Mouse (Mus musculus): Measurements from ENCODE around the gene Igdcc3. TPM values are rescaled to one million over a fixed set of nuclear protein-coding genes. Genes with fewer than 3 reads are reported as not detected.

Gene Igdcc3
- total and polyA plus RNA-seq, 3 experiments: 0.21 to 0.26 TPM; not detected in 1

GRCm38 (mm10) chr9:65234734-65235133, 93.7 kb downstream of the Igdcc3 start:
- TF ChIP-seq NELFE (IDR thresholded peaks at IDR 0.05; ENCODE audit: low read depth, low read length): no peak
- TF ChIP-seq ETS1 (conservative IDR thresholded peaks at IDR 0.05; ENCODE audit: low read depth, low read length): no peak
- in situ Hi-C loops (cut with MboI; ENCODE audit: low pct_ligation_motif_present, low pct_unique_long_range_greater_than_20kb, low sequenced_read_pairs): no loop called here
- Histone ChIP-seq H3K36me3 (replicated peaks in 1 of 2; ENCODE audit: control insufficient read depth in 1 of 2, insufficient read depth in 1 of 2, low read length in 1 of 2) (peaks cover 3 to 4% of the 10 kb centered on the region in 2 experiments), H3K79me2 (replicated peaks; ENCODE audit: control insufficient read depth, extremely low read depth, insufficient read depth, poor library complexity, severe bottlenecking) (no peaks in the 10 kb centered on the region), H3K27me3 (replicated peaks) (no peaks in the 10 kb centered on the region), H3K9me3 (replicated peaks; ENCODE audit: low read length) (no peaks in the 10 kb centered on the region), H3K4me3 (replicated peaks in 1 of 3; ENCODE audit: low read depth in 2 of 3, low read length in 2 of 3, poor library complexity in 1 of 3) (no peak overlapping the region), H3K4me2 (ENCODE audit: insufficient read depth, low read depth, poor library complexity, severe bottlenecking) (no peak overlapping the region), H3K4me1 (ENCODE audit: control insufficient read depth in 1 of 2, insufficient read depth in 2 of 2) (peaks cover 6 to 13% of the 10 kb centered on the region in 2 experiments), H3K27ac (ENCODE audit: insufficient read depth, low read depth) (no peak overlapping the region), H3K9ac (ENCODE audit: insufficient read depth, low read depth) (no peak overlapping the region)
- dilution Hi-C loops (cut with MboI; ENCODE audit: extremely low pct_ligation_motif_present, extremely low pct_unique_long_range_greater_than_20kb, low sequenced_read_pairs): no loop called here
- no peak for DNase-seq (ENCODE audit: extremely low read depth)

Other genes with a start within 250 kb of the Igdcc3 start
- under 0.01 and 0.04 TPM in 2 replicates for gene Slc24a1, start 189.6 kb upstream of the Igdcc3 start, total RNA-seq (2012; rRNA removed)
- not detected in 2 replicates for gene Slc24a1, start 189.6 kb upstream of the Igdcc3 start, total RNA-seq (2014; rRNA removed)
- 0.05 and 0.11 TPM in 2 replicates for gene Slc24a1, start 189.6 kb upstream of the Igdcc3 start, polyA plus RNA-seq (2012; ENCODE audit: insufficient read length, low read depth)
- 30.1 and 38.2 TPM in 2 replicates for gene Ints14, start 180.3 kb upstream of the Igdcc3 start, total RNA-seq (2012; rRNA removed)
- gene Ints14, start 180.3 kb upstream of the Igdcc3 start, total RNA-seq (2014; rRNA removed): 51.9 and 52.9 TPM in 2 replicates
- 55.8 and 58.2 TPM in 2 replicates for gene Ints14, start 180.3 kb upstream of the Igdcc3 start, polyA plus RNA-seq (2012; ENCODE audit: insufficient read length, low read depth)
- gene Hacd3, start 119.5 kb upstream of the Igdcc3 start, total RNA-seq (2012; rRNA removed): 30.4 and 36.5 TPM in 2 replicates
- 68.7 and 72.7 TPM in 2 replicates for gene Hacd3, start 119.5 kb upstream of the Igdcc3 start, total RNA-seq (2014; rRNA removed)
- gene Hacd3, start 119.5 kb upstream of the Igdcc3 start, polyA plus RNA-seq (2012; ENCODE audit: insufficient read length, low read depth): 36.9 and 41.5 TPM in 2 replicates
- gene Dpp8, start 108.8 kb upstream of the Igdcc3 start, total RNA-seq (2012; rRNA removed): 35.3 and 36.0 TPM in 2 replicates
- gene Dpp8, start 108.8 kb upstream of the Igdcc3 start, total RNA-seq (2014; rRNA removed): 39.9 and 44.0 TPM in 2 replicates
- gene Dpp8, start 108.8 kb upstream of the Igdcc3 start, polyA plus RNA-seq (2012; ENCODE audit: insufficient read length, low read depth): 41.8 and 53.2 TPM in 2 replicates
- 0.04 and 0.13 TPM in 2 replicates for gene Igdcc4, start 39.7 kb upstream of the Igdcc3 start, total RNA-seq (2012; rRNA removed)
- gene Igdcc4, start 39.7 kb upstream of the Igdcc3 start, total RNA-seq (2014; rRNA removed): not detected in 2 replicates
- 0.11 and 0.23 TPM in 2 replicates for gene Igdcc4, start 39.7 kb upstream of the Igdcc3 start, polyA plus RNA-seq (2012; ENCODE audit: insufficient read length, low read depth)
- gene Parp16, start 54.2 kb downstream of the Igdcc3 start, total RNA-seq (2012; rRNA removed): 1.3 and 1.7 TPM in 2 replicates
- 0.44 and 0.46 TPM in 2 replicates for gene Parp16, start 54.2 kb downstream of the Igdcc3 start, total RNA-seq (2014; rRNA removed)
- 0.81 and 0.94 TPM in 2 replicates for gene Parp16, start 54.2 kb downstream of the Igdcc3 start, polyA plus RNA-seq (2012; ENCODE audit: insufficient read length, low read depth)
- not detected in 2 replicates for gene Cilp, start 124.0 kb downstream of the Igdcc3 start, total RNA-seq (2012; rRNA removed)
- not detected in 2 replicates for gene Cilp, start 124.0 kb downstream of the Igdcc3 start, total RNA-seq (2014; rRNA removed)
- not detected in 2 replicates for gene Cilp, start 124.0 kb downstream of the Igdcc3 start, polyA plus RNA-seq (2012; ENCODE audit: insufficient read length, low read depth)
- 31.1 and 31.8 TPM in 2 replicates for gene Clpx, start 153.1 kb downstream of the Igdcc3 start, total RNA-seq (2012; rRNA removed)
- 45.6 and 51.4 TPM in 2 replicates for gene Clpx, start 153.1 kb downstream of the Igdcc3 start, total RNA-seq (2014; rRNA removed)
- gene Clpx, start 153.1 kb downstream of the Igdcc3 start, polyA plus RNA-seq (2012; ENCODE audit: insufficient read length, low read depth): 34.5 TPM in 2 replicates
- 14.5 and 16.3 TPM in 2 replicates for gene Pdcd7, start 204.9 kb downstream of the Igdcc3 start, total RNA-seq (2012; rRNA removed)
- 12.8 and 13.1 TPM in 2 replicates for gene Pdcd7, start 204.9 kb downstream of the Igdcc3 start, total RNA-seq (2014; rRNA removed)
- gene Pdcd7, start 204.9 kb downstream of the Igdcc3 start, polyA plus RNA-seq (2012; ENCODE audit: insufficient read length, low read depth): 20.6 and 24.0 TPM in 2 replicates
- gene Ubap1l, start 219.9 kb downstream of the Igdcc3 start, total RNA-seq (2012; rRNA removed): 0.13 TPM in 1 of 2 replicates, not detected in the other
- gene Ubap1l, start 219.9 kb downstream of the Igdcc3 start, total RNA-seq (2014; rRNA removed): not detected in 2 replicates
- not detected in 2 replicates for gene Ubap1l, start 219.9 kb downstream of the Igdcc3 start, polyA plus RNA-seq (2012; ENCODE audit: insufficient read length, low read depth)

Measured in CH12.LX (cell line).